Mouse (Mus musculus) neural tube, embryonic 14.5 days (tissue): ENCODE results near the gene Prrxl1. TPM values are rescaled to one million over a fixed set of nuclear protein-coding genes. Genes with fewer than 3 reads are reported as not detected.
A peak's percentile ranks its signal among the peaks of the same experiment; 100 is the strongest.

Experiments used
- ATAC-seq: fragments of 200-750 bp; cut with Nextera tagmentation; 2 replicates; pipeline ENCODE4 v1.8.0; 2017; ENCODE audit warnings: low read depth, mild to moderate bottlenecking, moderate TSS enrichment, moderate library complexity
- H3K27ac ChIP-seq: fragments of 300-500 bp; sonication (generic); 2 replicates; pipeline ENCODE4 v1.5.1; 2014; ENCODE audit warnings: low read depth, mild to moderate bottlenecking, control low read depth, low read length, moderate library complexity, mixed read lengths
- H3K27me3 ChIP-seq: fragments of 300-500 bp; sonication (generic); 2 replicates; pipeline ENCODE4 v1.6.1; 2014; ENCODE audit warnings: low read length; ENCODE audit not compliant: control insufficient read depth, insufficient read depth
- H3K36me3 ChIP-seq: fragments of 300-500 bp; sonication (generic); 2 replicates; pipeline ENCODE4 v1.6.1; 2014; ENCODE audit warnings: low read length, mixed read lengths; ENCODE audit not compliant: control insufficient read depth, insufficient read depth
- H3K4me1 ChIP-seq: fragments of 300-500 bp; sonication (generic); 2 replicates; pipeline ENCODE4 v1.6.1; 2014; ENCODE audit warnings: low read length; ENCODE audit not compliant: control insufficient read depth, insufficient read depth
- H3K4me2 ChIP-seq: fragments of 300-500 bp; sonication (generic); 2 replicates; pipeline ENCODE4 v1.6.1; 2014; ENCODE audit warnings: mild to moderate bottlenecking, low read depth, low read length, control low read depth
- H3K4me3 ChIP-seq: fragments of 300-500 bp; sonication (generic); 2 replicates; pipeline ENCODE4 v1.5.1; 2014; ENCODE audit warnings: low read depth, low read length, control low read depth, mixed read lengths
- H3K9ac ChIP-seq: fragments of 300-500 bp; sonication (generic); replicated peaks from 2 replicates; pipeline ENCODE4 v1.6.1; 2014; ENCODE audit warnings: low read depth, mild to moderate bottlenecking, control low read depth, low read length, mixed read lengths
- H3K9me3 ChIP-seq: fragments of 300-500 bp; sonication (generic); 2 replicates; pipeline ENCODE4 v1.6.1; 2016; ENCODE audit warnings: low read length; ENCODE audit not compliant: control insufficient read depth
- WGBS: fragments of 180-500 bp; shearing (Covaris S2); extraction: QIAGEN DNeasy Blood & Tissue Kit; methylation state at CpG from one replicate; pipeline ENCODE4 v1.1.7; 2014; 5-methylcytosine and 5-hydroxymethylcytosine counted together
- polyA plus RNA-seq: library from polyadenylated mRNA; unstranded; fragments of >200 nt; fragmentation: Nextera tagmentation; extraction: Ambion mirVana; gene quantifications from 2 replicates; pipeline ENCODE4 v1.2.1, GENCODE M21; 2014

Prrxl1 gene
- polyA plus RNA-seq, result 110 and 123 TPM in 2 replicates

DNA sequence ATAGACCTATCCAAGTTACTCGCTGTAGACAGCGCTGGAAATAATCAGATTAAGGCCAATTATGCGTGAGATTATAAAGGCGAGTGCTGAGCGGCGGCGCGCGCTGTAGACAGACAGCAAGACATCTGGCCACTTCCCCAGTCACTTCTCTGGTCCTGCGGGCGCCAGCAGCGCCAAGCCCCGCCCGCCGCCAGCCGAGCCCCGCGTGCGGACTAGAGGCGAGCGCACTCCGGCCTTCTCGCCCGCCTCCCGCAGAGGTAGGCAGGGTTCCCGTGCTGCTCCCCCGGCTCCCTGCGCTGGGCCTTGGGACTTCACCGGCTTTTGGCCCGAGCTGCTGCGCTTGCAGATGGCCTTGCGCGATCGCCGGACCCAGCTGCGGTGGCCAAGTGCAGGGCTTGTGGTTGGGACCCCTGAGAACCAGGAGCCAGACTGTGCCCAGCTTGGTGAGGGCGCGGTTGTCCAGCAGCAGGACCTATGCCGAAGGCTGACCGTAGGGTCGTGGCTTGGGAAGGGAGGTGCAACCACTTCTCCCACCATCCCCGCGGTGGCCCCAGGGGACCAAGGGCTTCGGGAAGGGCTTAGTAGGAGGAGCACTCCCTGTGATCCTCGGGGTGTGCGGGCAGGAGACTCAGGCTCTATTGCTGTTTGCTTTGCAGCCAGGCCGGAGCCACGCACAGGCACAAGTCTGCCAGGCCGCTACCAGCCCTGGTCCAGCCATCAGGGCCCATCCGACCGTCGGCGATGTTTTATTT is at the start of gene Prrxl1:
Gene Prrxl1, plus strand, starts transcription at position 118 of the 752 bp plus-strand sequence.
- no peaks in the 10 kb centered on the region for H3K36me3 ChIP-seq
- under 1% methylated on average over 51 of the region's 53 CpGs for whole genome bisulfite sequencing
- peak within 1 kb of the TSS; percentile 43 for H3K4me2 ChIP-seq
- peak within 1 kb of the TSS; percentile 36 for H3K4me3 ChIP-seq
- H3K4me1 ChIP-seq, result peaks cover 14% of the 10 kb centered on the region
- peak within 1 kb of the TSS; percentile 49 for H3K27ac ChIP-seq
- H3K9me3 ChIP-seq, result no peaks in the 10 kb centered on the region
- peaks cover 29% of the 10 kb centered on the region for H3K27me3 ChIP-seq
- peak within 1 kb of the TSS; percentile 30 for H3K9ac ChIP-seq
- ATAC-seq, result peak; percentile 65; the same call in 1 of the 2 replicates

DNA sequence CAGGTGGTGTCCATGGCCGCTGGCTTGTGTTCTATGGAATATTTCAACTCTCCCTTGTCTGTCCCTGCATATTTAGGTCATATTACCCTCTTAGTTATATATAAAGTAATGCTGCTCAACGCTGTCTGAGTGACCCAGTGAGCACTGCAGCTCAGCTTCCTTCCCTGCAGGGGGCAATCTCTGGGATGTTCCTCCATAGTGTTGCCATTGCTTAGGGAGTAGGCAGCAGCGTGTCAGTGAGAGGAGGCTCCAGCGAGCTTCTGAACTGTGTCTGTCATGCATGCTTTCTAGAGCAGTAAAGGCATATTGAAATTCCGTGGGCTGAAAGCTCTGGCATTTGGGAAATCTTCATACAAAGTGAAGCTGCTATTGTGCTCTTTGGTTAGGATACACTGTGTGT is 47.4 kb upstream of the Prrxl1 start:
- Histone ChIP-seq H3K36me3 (peaks cover 8% of the 10 kb centered on the region; the same call in 1 of the 2 replicates), H3K27me3 (no peaks in the 10 kb centered on the region), H3K4me1 (peaks cover 12% of the 10 kb centered on the region; the same call in 1 of the 2 replicates), H3K9ac (no peak overlapping the region), H3K4me3 (no peak overlapping the region), H3K4me2 (no peak overlapping the region), H3K9me3 (no peaks in the 10 kb centered on the region), H3K27ac (no peak overlapping the region)
- 83% methylated on average over 5 of the region's 5 CpGs for WGBS
- no peak for ATAC-seq

DNA sequence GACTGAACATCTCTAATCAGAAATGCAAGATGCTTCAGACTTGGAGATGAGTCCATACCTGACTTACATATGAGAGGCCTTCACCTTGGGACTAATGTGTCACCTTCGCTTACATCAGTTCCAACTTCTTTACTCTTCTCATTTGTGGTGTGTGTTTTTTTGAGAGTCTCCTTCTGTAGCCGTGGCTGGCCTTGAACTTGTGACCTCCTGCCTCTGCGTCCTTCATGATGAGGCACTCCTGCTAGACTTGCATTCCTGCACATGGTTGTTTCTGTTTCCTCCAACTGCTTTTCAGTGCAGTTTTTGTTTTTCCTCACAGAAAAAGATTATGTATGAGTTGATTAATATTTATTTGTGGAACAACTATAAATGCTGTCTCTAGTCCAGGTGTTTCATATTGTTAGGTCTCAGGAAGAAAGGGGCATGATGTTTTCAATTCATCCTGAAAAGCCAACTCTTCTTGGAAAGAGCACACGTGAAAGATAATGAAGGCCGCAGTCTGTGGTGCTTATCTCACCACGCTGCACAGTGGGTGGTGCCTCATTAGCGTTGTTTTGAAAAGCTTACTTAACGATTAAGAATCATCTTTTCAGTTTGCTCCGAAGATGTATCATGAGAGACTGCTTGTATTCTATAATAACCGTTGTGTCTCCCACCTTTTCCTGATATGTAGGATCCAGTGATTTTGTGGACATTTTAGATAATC is 45.9 kb upstream of the Prrxl1 start:
- no peak overlapping the region for H3K4me2 ChIP-seq
- no peak overlapping the region for H3K27ac ChIP-seq
- no peak overlapping the region for H3K4me3 ChIP-seq
- H3K9ac ChIP-seq, result no peak overlapping the region
- H3K27me3 ChIP-seq, result no peaks in the 10 kb centered on the region
- H3K4me1 ChIP-seq, result peaks cover 12% of the 10 kb centered on the region; the same call in 1 of the 2 replicates
- 76% methylated on average over 10 of the region's 10 CpGs for WGBS
- H3K36me3 ChIP-seq, result peaks cover 9% of the 10 kb centered on the region; the same call in 1 of the 2 replicates
- ATAC-seq, result no peak
- H3K9me3 ChIP-seq, result no peaks in the 10 kb centered on the region

DNA sequence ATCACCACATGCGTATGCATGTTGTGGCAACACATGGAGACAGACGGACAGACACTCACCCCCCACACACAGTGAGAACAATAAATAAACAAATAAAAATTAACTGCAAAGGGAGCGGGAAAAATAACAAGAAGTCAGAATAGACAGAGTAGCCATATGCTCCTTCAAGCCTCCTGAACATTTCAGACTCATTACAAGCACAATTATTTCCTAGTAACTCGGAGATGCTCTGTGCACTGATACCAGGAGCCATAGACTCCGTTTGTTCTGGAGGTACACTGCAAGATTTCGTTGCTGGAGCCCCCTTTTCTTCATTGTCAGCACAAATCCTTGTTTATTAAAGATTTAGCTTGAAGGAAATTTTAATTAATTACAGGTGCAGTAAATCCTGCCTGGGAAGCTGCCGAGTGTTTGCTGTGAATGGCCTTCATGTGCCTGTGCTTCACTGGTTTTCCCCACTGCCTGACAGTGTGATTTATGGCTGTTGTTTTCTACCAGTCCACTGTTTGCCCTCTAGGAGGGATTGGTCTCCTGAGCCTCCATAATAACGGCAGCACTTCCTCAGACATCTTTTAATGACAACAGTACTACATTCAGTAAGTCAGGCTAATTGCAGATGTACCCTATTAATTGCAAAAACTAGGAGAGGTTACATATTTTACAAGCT is 44.2 kb upstream of the Prrxl1 start:
- ATAC-seq, result peak; percentile 81
- no peaks in the 10 kb centered on the region for H3K9me3 ChIP-seq
- no peak overlapping the region for H3K4me3 ChIP-seq
- H3K9ac ChIP-seq, result no peak overlapping the region
- H3K27ac ChIP-seq, result no peak overlapping the region
- H3K4me2 ChIP-seq, result no peak overlapping the region
- 24% methylated on average over 8 of the region's 8 CpGs for WGBS
- no peaks in the 10 kb centered on the region for H3K27me3 ChIP-seq
- peaks cover 12% of the 10 kb centered on the region; the same call in 1 of the 2 replicates for H3K4me1 ChIP-seq
- peaks cover 16% of the 10 kb centered on the region; the same call in 1 of the 2 replicates for H3K36me3 ChIP-seq

- Histone ChIP-seq H3K9me3 (no peaks in the 10 kb centered on the region), H3K27ac (no peak overlapping the region), H3K27me3 (no peaks in the 10 kb centered on the region), H3K4me2 (no peak overlapping the region), H3K4me3 (no peak overlapping the region), H3K9ac (no peak overlapping the region), H3K36me3 (peaks cover 29% of the 10 kb centered on the region), H3K4me1 (no peaks in the 10 kb centered on the region)
- ATAC-seq, result no peak
- 93% methylated on average over 3 of the region's 3 CpGs for WGBS
Measured at GRCm38 (mm10) chr14:32561428-32561827, 37.8 kb upstream of the Prrxl1 start.

GRCm38 (mm10) chr14:32563661-32564060 is 35.5 kb upstream of the Prrxl1 start:
- Histone ChIP-seq H3K4me3 (no peak overlapping the region), H3K27me3 (no peaks in the 10 kb centered on the region), H3K27ac (no peak overlapping the region), H3K9me3 (no peaks in the 10 kb centered on the region), H3K4me2 (no peak overlapping the region), H3K9ac (no peak overlapping the region), H3K4me1 (no peaks in the 10 kb centered on the region), H3K36me3 (peaks cover 40% of the 10 kb centered on the region)
- ATAC-seq, result no peak
- 87% methylated on average over 6 of the region's 6 CpGs for WGBS

- no peaks in the 10 kb centered on the region for H3K27me3 ChIP-seq
- peaks cover 29% of the 10 kb centered on the region for H3K36me3 ChIP-seq
- H3K4me3 ChIP-seq, result no peak overlapping the region
- no peak for ATAC-seq
- WGBS, result 63% methylated on average over 8 of the region's 8 CpGs
- H3K4me1 ChIP-seq, result no peaks in the 10 kb centered on the region
- H3K27ac ChIP-seq, result no peak overlapping the region
- H3K4me2 ChIP-seq, result no peak overlapping the region
- no peak overlapping the region for H3K9ac ChIP-seq
- H3K9me3 ChIP-seq, result no peaks in the 10 kb centered on the region
Measured at GRCm38 (mm10) chr14:32572519-32572918, 26.7 kb upstream of the Prrxl1 start.

GRCm38 (mm10) chr14:32578420-32578819 is 20.8 kb upstream of the Prrxl1 start:
- H3K9me3 ChIP-seq, result no peaks in the 10 kb centered on the region
- H3K36me3 ChIP-seq, result peaks cover 13% of the 10 kb centered on the region; the same call in 1 of the 2 replicates
- no peak for ATAC-seq
- H3K4me3 ChIP-seq, result no peak overlapping the region
- H3K27me3 ChIP-seq, result no peaks in the 10 kb centered on the region
- 90% methylated on average over 2 of the region's 2 CpGs for WGBS
- no peaks in the 10 kb centered on the region for H3K4me1 ChIP-seq
- H3K4me2 ChIP-seq, result no peak overlapping the region
- H3K27ac ChIP-seq, result no peak overlapping the region
- H3K9ac ChIP-seq, result no peak overlapping the region
